Mouse (Mus musculus): ENCODE measurements around the gene Sall4. TPM values are rescaled to one million over a fixed set of nuclear protein-coding genes. Genes with fewer than 3 reads are reported as not detected.

The Sall4 gene
- total RNA-seq, 1 experiment: 143 TPM

GRCm38 (mm10) chr2:168766538-168767361 lies 993 bp downstream of the Sall4 start:
- Histone ChIP-seq H3K4me3 (ENCODE audit: insufficient read depth in 1 of 2, low read depth in 1 of 2, low read length in 2 of 2, poor library complexity in 1 of 2, severe bottlenecking in 1 of 2) (peak overlapping the region; percentile 87 to 91), H3K9me3 (ENCODE audit: control insufficient read depth, insufficient read depth, low read depth, low read length) (no peaks in the 10 kb centered on the region), H3K9ac (ENCODE audit: insufficient read depth, low read depth, low read length, poor library complexity, severe bottlenecking) (peak overlapping the region; percentile 87), H3K36me3 (ENCODE audit: control insufficient read depth, insufficient read depth, low read length, poor library complexity, severe bottlenecking) (no peaks in the 10 kb centered on the region), H3K27ac (ENCODE audit: insufficient read depth, low read depth, low read length, poor library complexity, severe bottlenecking) (peak overlapping the region; percentile 99), H3K4me1 (ENCODE audit: control insufficient read depth in 2 of 2, insufficient read depth in 2 of 2, low read length in 2 of 2, poor library complexity in 1 of 2) (peaks cover 9 to 16% of the 10 kb centered on the region in 2 experiments)
- TF ChIP-seq MAFK (IDR thresholded peaks at IDR 0.05; ENCODE audit: insufficient read depth, low read depth, low read length) (no peak), HCFC1 (IDR thresholded peaks at IDR 0.05; ENCODE audit: borderline replicate concordance, insufficient read depth, low read length) (peak; percentile 94)
- in situ Hi-C loops (cut with MboI; ENCODE audit: low sequenced_read_pairs in 2 of 2, unreplicated experiment in 2 of 2): no loop called here
- peak; percentile 90 for DNase-seq (ENCODE audit: low read depth, low spot score)

- no peak for DNase-seq (ENCODE audit: low read depth, low spot score)
- Histone ChIP-seq H3K9me3 (ENCODE audit: control insufficient read depth, insufficient read depth, low read depth, low read length) (no peaks in the 10 kb centered on the region), H3K4me1 (ENCODE audit: control insufficient read depth in 2 of 2, insufficient read depth in 2 of 2, low read length in 2 of 2, poor library complexity in 1 of 2) (peaks cover 13 to 19% of the 10 kb centered on the region in 2 experiments), H3K4me3 (ENCODE audit: insufficient read depth in 1 of 2, low read depth in 1 of 2, low read length in 2 of 2, poor library complexity in 1 of 2, severe bottlenecking in 1 of 2) (peak overlapping the region; percentile 87 to 91), H3K27ac (ENCODE audit: insufficient read depth, low read depth, low read length, poor library complexity, severe bottlenecking) (peak overlapping the region; percentile 99), H3K9ac (ENCODE audit: insufficient read depth, low read depth, low read length, poor library complexity, severe bottlenecking) (peak overlapping the region; percentile 87), H3K36me3 (ENCODE audit: control insufficient read depth, insufficient read depth, low read length, poor library complexity, severe bottlenecking) (peaks cover 3% of the 10 kb centered on the region; the same call in 1 of the 2 replicates)
- TF ChIP-seq CHD2 (IDR thresholded peaks at IDR 0.05; ENCODE audit: low read depth, low read length): no peak
- TF ChIP-seq ZNF384 (IDR thresholded peaks at IDR 0.05; ENCODE audit: low read depth, low read length): 0 out of 2 replicates have a peak, but pooled peaks have one; percentile 9
- in situ Hi-C loops (cut with MboI; ENCODE audit: low sequenced_read_pairs in 2 of 2, unreplicated experiment in 2 of 2): no loop called here
Observed at GRCm38 (mm10) chr2:168765696-168766537, 1.8 kb downstream of the Sall4 start.

GRCm38 (mm10) chr2:168765065-168765681 lies 2.6 kb downstream of the Sall4 start:
- H3K9me3 ChIP-seq (ENCODE audit: control insufficient read depth, insufficient read depth, low read depth, low read length): no peaks in the 10 kb centered on the region
- peak overlapping the region; percentile 99 for H3K27ac ChIP-seq (ENCODE audit: insufficient read depth, low read depth, low read length, poor library complexity, severe bottlenecking)
- TF ChIP-seq MAFK (IDR thresholded peaks at IDR 0.05; ENCODE audit: insufficient read depth, low read depth, low read length) (no peak), HCFC1 (IDR thresholded peaks at IDR 0.05; ENCODE audit: borderline replicate concordance, insufficient read depth, low read length) (no peak), CHD2 (IDR thresholded peaks at IDR 0.05; ENCODE audit: low read depth, low read length) (peak; percentile 28; the same call in 1 of the 2 replicates)
- in situ Hi-C loops (cut with MboI; ENCODE audit: low sequenced_read_pairs in 2 of 2, unreplicated experiment in 2 of 2): no loop called here
- peaks cover 3% of the 10 kb centered on the region; the same call in 1 of the 2 replicates for H3K36me3 ChIP-seq (ENCODE audit: control insufficient read depth, insufficient read depth, low read length, poor library complexity, severe bottlenecking)
- peak overlapping the region; percentile 87 to 91 for H3K4me3 ChIP-seq (ENCODE audit: insufficient read depth in 1 of 2, low read depth in 1 of 2, low read length in 2 of 2, poor library complexity in 1 of 2, severe bottlenecking in 1 of 2)
- H3K9ac ChIP-seq (ENCODE audit: insufficient read depth, low read depth, low read length, poor library complexity, severe bottlenecking): peak overlapping the region; percentile 87
- H3K4me1 ChIP-seq (ENCODE audit: control insufficient read depth in 2 of 2, insufficient read depth in 2 of 2, low read length in 2 of 2, poor library complexity in 1 of 2): peaks cover 13 to 17% of the 10 kb centered on the region in 2 experiments
- DNase-seq (ENCODE audit: low read depth, low spot score): no peak

GRCm38 (mm10) chr2:168764460-168764867 lies 3.3 kb downstream of the Sall4 start:
- in situ Hi-C loops (cut with MboI; ENCODE audit: low sequenced_read_pairs in 2 of 2, unreplicated experiment in 2 of 2): no loop called here
- TF ChIP-seq HCFC1 (IDR thresholded peaks at IDR 0.05; ENCODE audit: borderline replicate concordance, insufficient read depth, low read length) (no peak), ZNF384 (IDR thresholded peaks at IDR 0.05; ENCODE audit: low read depth, low read length) (peak; percentile 97)
- Histone ChIP-seq H3K4me3 (ENCODE audit: insufficient read depth in 1 of 2, low read depth in 1 of 2, low read length in 2 of 2, poor library complexity in 1 of 2, severe bottlenecking in 1 of 2) (peak overlapping the region; percentile 87 to 91), H3K9me3 (ENCODE audit: control insufficient read depth, insufficient read depth, low read depth, low read length) (no peaks in the 10 kb centered on the region), H3K36me3 (ENCODE audit: control insufficient read depth, insufficient read depth, low read length, poor library complexity, severe bottlenecking) (peaks cover 6% of the 10 kb centered on the region; the same call in 1 of the 2 replicates), H3K4me1 (ENCODE audit: control insufficient read depth in 2 of 2, insufficient read depth in 2 of 2, low read length in 2 of 2, poor library complexity in 1 of 2) (peaks cover 13 to 15% of the 10 kb centered on the region in 2 experiments), H3K9ac (ENCODE audit: insufficient read depth, low read depth, low read length, poor library complexity, severe bottlenecking) (peak overlapping the region; percentile 74; the same call in 1 of the 2 replicates), H3K27ac (ENCODE audit: insufficient read depth, low read depth, low read length, poor library complexity, severe bottlenecking) (peak overlapping the region; percentile 99)
- no peak for DNase-seq (ENCODE audit: low read depth, low spot score)
